Mouse (Mus musculus) small intestine, adult 2 months (tissue): ENCODE measurements around the gene Otc. TPM values are rescaled to one million over a fixed set of nuclear protein-coding genes. Genes with fewer than 3 reads are reported as not detected.
A peak's percentile ranks its signal among the peaks of the same experiment; 100 is the strongest.

Experiments
- H3K27ac ChIP-seq: fragments of 200-500 bp; 2 replicates; pipeline ENCODE4 v1.5.1; 2012; ENCODE audit warnings: low read depth, low read length, control low read depth, inconsistent platforms; ENCODE audit not compliant: insufficient read depth
- H3K27me3 ChIP-seq: fragments of 200-500 bp; 2 replicates; pipeline ENCODE4 v1.6.1; 2012; ENCODE audit warnings: mild to moderate bottlenecking, moderate library complexity, low read length, inconsistent platforms; ENCODE audit not compliant: control insufficient read depth, insufficient read depth
- H3K36me3 ChIP-seq: fragments of 200-500 bp; 2 replicates; pipeline ENCODE4 v1.6.1; 2012; ENCODE audit warnings: mild to moderate bottlenecking, low read length, control low read depth, inconsistent platforms; ENCODE audit not compliant: control insufficient read depth, insufficient read depth
- H3K4me1 ChIP-seq: fragments of 200-500 bp; 2 replicates; pipeline ENCODE4 v1.6.1; 2012; ENCODE audit warnings: low read length, inconsistent platforms, mixed read lengths; ENCODE audit not compliant: control insufficient read depth, insufficient read depth, insufficient read length
- H3K4me3 ChIP-seq: fragments of 200-500 bp; 2 replicates; pipeline ENCODE4 v1.5.1; 2012; ENCODE audit warnings: low read depth, mild to moderate bottlenecking, control low read depth, inconsistent platforms, low read length, moderate library complexity
- CTCF ChIP-seq: fragments of 200-500 bp; IDR thresholded peaks from 2 replicates; pipeline ENCODE4 v1.5.1; 2012; ENCODE audit warnings: low read depth, mild to moderate bottlenecking, control low read depth, inconsistent platforms, low read length, moderate library complexity, mixed read lengths; ENCODE audit not compliant: insufficient replicate concordance, insufficient read length; ENCODE audit errors: extremely low read depth
- POLR2A ChIP-seq: fragments of 200-500 bp; IDR thresholded peaks from 2 replicates; pipeline ENCODE4 v1.6.1; 2012; ENCODE audit warnings: low read depth, mild to moderate bottlenecking, control low read depth, inconsistent platforms, low read length, moderate library complexity
- WGBS: fragments of 180-500 bp; shearing (Covaris S2); methylation state at CpG from one replicate; pipeline ENCODE4 v1.1.7; 2018; 5-methylcytosine and 5-hydroxymethylcytosine counted together
- polyA plus RNA-seq: library from polyadenylated mRNA; depleted of rRNA; stranded (reverse); fragments of >200 nt; gene quantifications from 2 replicates; pipeline ENCODE4 v1.2.3, GENCODE M21; 2012; rRNA removed

Otc gene
- 6.3 and 14.1 TPM in 2 replicates for polyA plus RNA-seq

- Histone ChIP-seq H3K4me1 (no peaks in the 10 kb centered on the region; the same call in 1 of the 2 replicates), H3K4me3 (peak within 1 kb of the TSS; percentile 10; the same call in 1 of the 2 replicates), H3K27me3 (no peaks in the 10 kb centered on the region), H3K36me3 (peaks cover 2% of the 10 kb centered on the region; the same call in 1 of the 2 replicates), H3K27ac (peak within 1 kb of the TSS; percentile 68)
- 22% methylated on average over 2 of the region's 2 CpGs for WGBS
- TF ChIP-seq POLR2A (peak; percentile 25; the same call in 1 of the 2 replicates), CTCF (no peak)
Measured at GRCm38 (mm10) chrX:10251852-10252504, at the start of gene Otc. Gene Otc, plus strand, starts transcription at chrX:10252305.

GRCm38 (mm10) chrX:10205937-10206336, 46.2 kb upstream of the Otc start:
- TF ChIP-seq POLR2A: no peak
- no peak for TF ChIP-seq CTCF
- Histone ChIP-seq H3K4me1 (no peaks in the 10 kb centered on the region), H3K36me3 (no peaks in the 10 kb centered on the region; the same call in 1 of the 2 replicates), H3K4me3 (no peak overlapping the region), H3K27me3 (no peaks in the 10 kb centered on the region), H3K27ac (no peak overlapping the region)
- 89% methylated on average over 5 of the region's 5 CpGs for WGBS

- Histone ChIP-seq H3K4me1 (peaks cover 3% of the 10 kb centered on the region; the same call in 1 of the 2 replicates), H3K27me3 (no peaks in the 10 kb centered on the region), H3K4me3 (peak overlapping the region; percentile 98), H3K36me3 (no peaks in the 10 kb centered on the region), H3K27ac (peak overlapping the region; percentile 76)
- TF ChIP-seq CTCF (no peak), POLR2A (no peak)
- 12% methylated on average over 16 of the region's 16 CpGs for WGBS
Measured at GRCm38 (mm10) chrX:10215972-10216371, 36.1 kb upstream of the Otc start.

- Histone ChIP-seq H3K4me3 (peak within 1 kb of the TSS; percentile 98), H3K36me3 (no peaks in the 10 kb centered on the region), H3K4me1 (peaks cover 2% of the 10 kb centered on the region; the same call in 1 of the 2 replicates), H3K27me3 (no peaks in the 10 kb centered on the region), H3K27ac (peak within 1 kb of the TSS; percentile 76)
- TF ChIP-seq POLR2A (no peak), CTCF (peak; percentile 72; the same call in 1 of the 2 replicates)
- whole genome bisulfite sequencing: 16% methylated on average over 39 of the region's 47 CpGs
Measured at GRCm38 (mm10) chrX:10216410-10216949, 35.6 kb upstream of the Otc start, which contains the start of gene Rpgr. Gene Rpgr, minus strand, starts transcription at chrX:10216920.

DNA sequence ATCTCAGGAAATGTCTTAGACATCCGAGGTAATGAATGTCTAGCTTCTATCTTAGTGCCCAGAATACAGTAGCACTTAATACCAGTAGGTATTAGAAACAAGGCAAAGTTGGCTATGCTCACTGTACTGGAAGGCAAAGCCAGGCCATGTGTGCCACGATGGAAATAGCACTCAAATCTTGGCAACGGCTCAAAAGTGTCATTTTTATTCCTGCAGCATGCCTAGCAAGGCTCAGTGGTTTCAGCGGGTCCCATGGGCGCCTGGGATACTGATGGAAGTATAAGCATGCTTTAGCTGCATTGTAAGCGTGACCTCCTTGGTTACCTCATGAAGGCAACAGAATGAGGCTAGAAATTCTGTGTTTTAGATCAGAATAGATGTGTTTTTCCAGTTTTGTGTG, 32.8 kb upstream of the Otc start:
- Histone ChIP-seq H3K27ac (no peak overlapping the region), H3K4me1 (no peaks in the 10 kb centered on the region), H3K4me3 (no peak overlapping the region), H3K27me3 (no peaks in the 10 kb centered on the region), H3K36me3 (no peaks in the 10 kb centered on the region)
- WGBS: 65% methylated on average over 6 of the region's 6 CpGs
- TF ChIP-seq CTCF: no peak
- no peak for TF ChIP-seq POLR2A

- no peak overlapping the region for H3K27ac ChIP-seq
- no peaks in the 10 kb centered on the region for H3K4me1 ChIP-seq
- TF ChIP-seq POLR2A: no peak
- TF ChIP-seq CTCF: no peak
- no peaks in the 10 kb centered on the region for H3K27me3 ChIP-seq
- 42% methylated on average over 2 of the region's 2 CpGs for WGBS
- H3K36me3 ChIP-seq: no peaks in the 10 kb centered on the region
- H3K4me3 ChIP-seq: no peak overlapping the region
Measured at GRCm38 (mm10) chrX:10233051-10233450, 19.1 kb upstream of the Otc start.

- Histone ChIP-seq H3K4me3 (no peak overlapping the region), H3K27ac (no peak overlapping the region), H3K36me3 (no peaks in the 10 kb centered on the region), H3K4me1 (peaks cover 3% of the 10 kb centered on the region; the same call in 1 of the 2 replicates), H3K27me3 (no peaks in the 10 kb centered on the region)
- no peak for TF ChIP-seq POLR2A
- no peak for TF ChIP-seq CTCF
- 80% methylated on average over 3 of the region's 3 CpGs for WGBS
Measured at GRCm38 (mm10) chrX:10234617-10235016, 17.5 kb upstream of the Otc start.
